Mouse (Mus musculus) frontal cortex, postnatal 10 days (tissue): Measurements from ENCODE around the gene Wnk1.
A peak's percentile ranks its signal among the peaks of the same experiment; 100 is the strongest.
"Not testable (repeated sequence)": the region's sequence is repeated elsewhere in the genome, so short reads cannot be mapped to it uniquely, and the experiment has no call there.

Experiments used
- DNase-seq, 2 experiments: peaks; one replicate each; pipeline ENCODE4 v3.0.0; 2022; ENCODE audit warnings: low spot score in 2 of 2, mixed read lengths in 1 of 2

Wnk1 gene

GRCm38 (mm10) chr6:120038366-120039255, at the start of gene Wnk1:
TSS of gene Wnk1 (minus strand) at chr6:120038672.
- peak; percentile 98 for DNase-seq

- DNase-seq: not testable (repeated sequence)
Measured at GRCm38 (mm10) chr6:120087041-120087440, 48.6 kb upstream of the Wnk1 start.

- DNase-seq: no peak
Measured at GRCm38 (mm10) chr6:120085832-120086231, 47.4 kb upstream of the Wnk1 start.

- DNase-seq: no peak
Measured at GRCm38 (mm10) chr6:120084983-120085382, 46.5 kb upstream of the Wnk1 start.

- DNase-seq: no peak
Measured at GRCm38 (mm10) chr6:120083442-120083841, 45.0 kb upstream of the Wnk1 start.

GRCm38 (mm10) chr6:120082951-120083411, 44.5 kb upstream of the Wnk1 start:
- DNase-seq: no peak

- DNase-seq: no peak
Measured at GRCm38 (mm10) chr6:120082251-120082950, 43.9 kb upstream of the Wnk1 start.

GRCm38 (mm10) chr6:120081516-120081915, 43.0 kb upstream of the Wnk1 start:
- DNase-seq: no peak

GRCm38 (mm10) chr6:120079547-120079946, 41.1 kb upstream of the Wnk1 start:
- no peak for DNase-seq

- DNase-seq: no peak
Measured at GRCm38 (mm10) chr6:120076619-120077450, 38.4 kb upstream of the Wnk1 start.

GRCm38 (mm10) chr6:120072630-120073029, 34.2 kb upstream of the Wnk1 start:
- DNase-seq: no peak

- DNase-seq: no peak
Measured at GRCm38 (mm10) chr6:120069546-120069945, 31.1 kb upstream of the Wnk1 start.

- no peak for DNase-seq
Measured at GRCm38 (mm10) chr6:120065552-120066177, 27.2 kb upstream of the Wnk1 start.

- no peak for DNase-seq
Measured at GRCm38 (mm10) chr6:120064627-120065026, 26.2 kb upstream of the Wnk1 start.

GRCm38 (mm10) chr6:120062934-120063333, 24.5 kb upstream of the Wnk1 start:
- no peak for DNase-seq

GRCm38 (mm10) chr6:120055666-120056540, 17.4 kb upstream of the Wnk1 start:
- no peak for DNase-seq

- DNase-seq: no peak
Measured at GRCm38 (mm10) chr6:120054412-120054811, 15.9 kb upstream of the Wnk1 start.

- no peak for DNase-seq
Measured at GRCm38 (mm10) chr6:120047705-120048292, 9.3 kb upstream of the Wnk1 start.

GRCm38 (mm10) chr6:120045406-120045805, 6.9 kb upstream of the Wnk1 start:
- DNase-seq: no peak

GRCm38 (mm10) chr6:120042632-120043220, 4.3 kb upstream of the Wnk1 start:
- DNase-seq: no peak
